Mouse (Mus musculus) hindbrain, embryonic 12.5 days (tissue): ENCODE data around the gene Galp. TPM values are rescaled to one million over a fixed set of nuclear protein-coding genes. Genes with fewer than 3 reads are reported as not detected.

Source experiments
- ATAC-seq: fragments of 200-750 bp; cut with Nextera tagmentation; 2 replicates; pipeline ENCODE4 v1.8.0; 2017; ENCODE audit warnings: moderate TSS enrichment; ENCODE audit not compliant: low FRiP score
- H3K27ac ChIP-seq: fragments of 300-500 bp; sonication (generic); 2 replicates; pipeline ENCODE4 v1.5.1; 2016; ENCODE audit warnings: mild to moderate bottlenecking
- H3K27me3 ChIP-seq: fragments of 300-500 bp; sonication (generic); 2 replicates; pipeline ENCODE4 v1.6.1; 2016; ENCODE audit warnings: mild to moderate bottlenecking
- H3K36me3 ChIP-seq: fragments of 300-500 bp; sonication (generic); 2 replicates; pipeline ENCODE4 v1.6.1; 2016; ENCODE audit warnings: mild to moderate bottlenecking
- H3K4me1 ChIP-seq: fragments of 300-500 bp; sonication (generic); 2 replicates; pipeline ENCODE4 v1.6.1; 2016
- H3K4me2 ChIP-seq: fragments of 300-500 bp; sonication (generic); replicated peaks from 2 replicates; pipeline ENCODE4 v1.6.1; 2016; ENCODE audit warnings: mild to moderate bottlenecking
- H3K4me3 ChIP-seq: fragments of 300-500 bp; sonication (generic); 2 replicates; pipeline ENCODE4 v1.5.1; 2016; ENCODE audit warnings: mild to moderate bottlenecking
- H3K9ac ChIP-seq: fragments of 300-500 bp; sonication (generic); 2 replicates; pipeline ENCODE4 v1.6.1; 2016; ENCODE audit warnings: mild to moderate bottlenecking, moderate library complexity
- H3K9me3 ChIP-seq: fragments of 300-500 bp; sonication (generic); replicated peaks from 2 replicates; pipeline ENCODE4 v1.6.1; 2016; ENCODE audit warnings: mild to moderate bottlenecking
- WGBS: fragments of 180-500 bp; shearing (Covaris S2); methylation state at CpG from one replicate; pipeline ENCODE4 v1.1.7; 2016; 5-methylcytosine and 5-hydroxymethylcytosine counted together
- polyA plus RNA-seq: library from polyadenylated mRNA; unstranded; fragments of >200 nt; fragmentation: Nextera tagmentation; extraction: Ambion mirVana; gene quantifications from 2 replicates; pipeline ENCODE4 v1.2.1, GENCODE M21; 2016

Gene Galp
- not detected in 2 replicates for polyA plus RNA-seq

GRCm38 (mm10) chr7:6196790-6197189, at the start of gene Galp:
Galp (plus strand) TSS chr7:6197090.
- Histone ChIP-seq H3K27me3 (no peaks in the 10 kb centered on the region), H3K4me3 (no peak within 1 kb of the TSS), H3K4me2 (no peak within 1 kb of the TSS), H3K9me3 (no peaks in the 10 kb centered on the region), H3K9ac (no peak within 1 kb of the TSS), H3K27ac (no peak within 1 kb of the TSS), H3K4me1 (no peaks in the 10 kb centered on the region), H3K36me3 (no peaks in the 10 kb centered on the region)
- ATAC-seq: no peak
- WGBS: 64% methylated on average over 3 of the region's 3 CpGs

- H3K9me3 ChIP-seq: no peaks in the 10 kb centered on the region
- no peak overlapping the region for H3K4me3 ChIP-seq
- no peak overlapping the region for H3K27ac ChIP-seq
- peaks cover 5% of the 10 kb centered on the region; the same call in 1 of the 2 replicates for H3K4me1 ChIP-seq
- H3K4me2 ChIP-seq: no peak overlapping the region
- 86% methylated on average over 5 of the region's 5 CpGs for whole genome bisulfite sequencing
- ATAC-seq: no peak
- H3K27me3 ChIP-seq: no peaks in the 10 kb centered on the region
- H3K9ac ChIP-seq: no peak overlapping the region
- no peaks in the 10 kb centered on the region for H3K36me3 ChIP-seq
These were observed 49.2 kb upstream of the Galp start for GRCm38 (mm10) chr7:6147688-6148087.

- Histone ChIP-seq H3K4me2 (no peak overlapping the region), H3K4me3 (no peak overlapping the region), H3K9ac (no peak overlapping the region), H3K9me3 (no peaks in the 10 kb centered on the region), H3K27ac (no peak overlapping the region), H3K36me3 (no peaks in the 10 kb centered on the region), H3K27me3 (no peaks in the 10 kb centered on the region), H3K4me1 (peaks cover 18% of the 10 kb centered on the region)
- ATAC-seq: no peak
- WGBS: 96% methylated on average over 1 of the region's 1 CpGs
These were observed 45.6 kb upstream of the Galp start for GRCm38 (mm10) chr7:6151266-6151665.

GRCm38 (mm10) chr7:6152036-6152435, 44.9 kb upstream of the Galp start:
- 89% methylated on average over 3 of the region's 3 CpGs for WGBS
- Histone ChIP-seq H3K9ac (no peak overlapping the region), H3K4me1 (peaks cover 21% of the 10 kb centered on the region), H3K27ac (no peak overlapping the region), H3K9me3 (no peaks in the 10 kb centered on the region), H3K4me2 (no peak overlapping the region), H3K27me3 (no peaks in the 10 kb centered on the region), H3K36me3 (no peaks in the 10 kb centered on the region), H3K4me3 (no peak overlapping the region)
- ATAC-seq: no peak

- Histone ChIP-seq H3K9ac (no peak overlapping the region), H3K27ac (no peak overlapping the region), H3K4me3 (no peak overlapping the region), H3K4me1 (peaks cover 21% of the 10 kb centered on the region), H3K36me3 (no peaks in the 10 kb centered on the region), H3K9me3 (no peaks in the 10 kb centered on the region), H3K4me2 (no peak overlapping the region), H3K27me3 (no peaks in the 10 kb centered on the region)
- ATAC-seq: no peak
- WGBS: 89% methylated on average over 3 of the region's 3 CpGs
These were observed 43.8 kb upstream of the Galp start for GRCm38 (mm10) chr7:6153131-6153530.

- Histone ChIP-seq H3K9ac (no peak overlapping the region), H3K9me3 (no peaks in the 10 kb centered on the region), H3K4me1 (peaks cover 21% of the 10 kb centered on the region), H3K36me3 (no peaks in the 10 kb centered on the region), H3K4me3 (peak overlapping the region; percentile 81), H3K27me3 (no peaks in the 10 kb centered on the region), H3K27ac (no peak overlapping the region), H3K4me2 (peak overlapping the region; percentile 97)
- no peak for ATAC-seq
- WGBS: 91% methylated on average over 5 of the region's 5 CpGs
These were observed 42.7 kb upstream of the Galp start for GRCm38 (mm10) chr7:6154164-6154563.

GRCm38 (mm10) chr7:6155031-6155872, 41.6 kb upstream of the Galp start:
- H3K9ac ChIP-seq: peak overlapping the region; percentile 91
- peak overlapping the region; percentile 94 for H3K27ac ChIP-seq
- no peaks in the 10 kb centered on the region for H3K27me3 ChIP-seq
- H3K4me3 ChIP-seq: peak overlapping the region; percentile 81
- under 1% methylated on average over 68 of the region's 85 CpGs for WGBS
- no peaks in the 10 kb centered on the region for H3K9me3 ChIP-seq
- H3K36me3 ChIP-seq: no peaks in the 10 kb centered on the region
- peak overlapping the region; percentile 97 for H3K4me2 ChIP-seq
- peaks cover 21% of the 10 kb centered on the region for H3K4me1 ChIP-seq
- ATAC-seq: peak; percentile 77

GRCm38 (mm10) chr7:6155901-6156411, 40.9 kb upstream of the Galp start, which contains the start of gene Zfp787:
Zfp787 (minus strand) TSS chr7:6155997.
- no peaks in the 10 kb centered on the region for H3K27me3 ChIP-seq
- H3K4me3 ChIP-seq: peak within 1 kb of the TSS; percentile 81
- H3K9me3 ChIP-seq: no peaks in the 10 kb centered on the region
- peak; percentile 98 for ATAC-seq
- H3K4me1 ChIP-seq: peaks cover 20% of the 10 kb centered on the region
- peak within 1 kb of the TSS; percentile 97 for H3K4me2 ChIP-seq
- H3K36me3 ChIP-seq: no peaks in the 10 kb centered on the region
- WGBS: under 1% methylated on average over 49 of the region's 54 CpGs
- H3K27ac ChIP-seq: peak within 1 kb of the TSS; percentile 94
- peak within 1 kb of the TSS; percentile 91 for H3K9ac ChIP-seq

GRCm38 (mm10) chr7:6156901-6157472, 39.9 kb upstream of the Galp start:
- Histone ChIP-seq H3K27ac (no peak overlapping the region), H3K4me1 (peaks cover 18% of the 10 kb centered on the region), H3K4me3 (peak overlapping the region; percentile 81), H3K9ac (0 out of 2 replicates have a peak overlapping the region, but pooled peaks have one; percentile 58), H3K36me3 (no peaks in the 10 kb centered on the region), H3K4me2 (peak overlapping the region; percentile 97), H3K27me3 (no peaks in the 10 kb centered on the region), H3K9me3 (no peaks in the 10 kb centered on the region)
- no peak for ATAC-seq
- WGBS: 73% methylated on average over 9 of the region's 9 CpGs

GRCm38 (mm10) chr7:6157479-6157878, 39.4 kb upstream of the Galp start:
- Histone ChIP-seq H3K9ac (no peak overlapping the region), H3K4me1 (peaks cover 18% of the 10 kb centered on the region), H3K4me2 (no peak overlapping the region), H3K4me3 (no peak overlapping the region), H3K27ac (no peak overlapping the region), H3K36me3 (no peaks in the 10 kb centered on the region), H3K9me3 (no peaks in the 10 kb centered on the region), H3K27me3 (no peaks in the 10 kb centered on the region)
- WGBS: 81% methylated on average over 1 of the region's 1 CpGs
- no peak for ATAC-seq

- no peaks in the 10 kb centered on the region for H3K36me3 ChIP-seq
- no peaks in the 10 kb centered on the region for H3K27me3 ChIP-seq
- H3K9me3 ChIP-seq: no peaks in the 10 kb centered on the region
- 87% methylated on average over 3 of the region's 3 CpGs for WGBS
- no peak overlapping the region for H3K27ac ChIP-seq
- H3K4me2 ChIP-seq: no peak overlapping the region
- no peak overlapping the region for H3K4me3 ChIP-seq
- H3K4me1 ChIP-seq: peaks cover 8% of the 10 kb centered on the region
- H3K9ac ChIP-seq: no peak overlapping the region
- no peak for ATAC-seq
These were observed 37.3 kb upstream of the Galp start for GRCm38 (mm10) chr7:6159604-6160003.

GRCm38 (mm10) chr7:6161541-6161940, 35.3 kb upstream of the Galp start:
- Histone ChIP-seq H3K36me3 (no peaks in the 10 kb centered on the region), H3K4me3 (no peak overlapping the region), H3K4me2 (no peak overlapping the region), H3K4me1 (peaks cover 3% of the 10 kb centered on the region; the same call in 1 of the 2 replicates), H3K9me3 (no peaks in the 10 kb centered on the region), H3K27ac (no peak overlapping the region), H3K27me3 (no peaks in the 10 kb centered on the region), H3K9ac (no peak overlapping the region)
- no peak for ATAC-seq
- WGBS: 53% methylated on average over 3 of the region's 3 CpGs
